Mouse (Mus musculus): ENCODE measurements around the gene Fbxw4.

DNA sequence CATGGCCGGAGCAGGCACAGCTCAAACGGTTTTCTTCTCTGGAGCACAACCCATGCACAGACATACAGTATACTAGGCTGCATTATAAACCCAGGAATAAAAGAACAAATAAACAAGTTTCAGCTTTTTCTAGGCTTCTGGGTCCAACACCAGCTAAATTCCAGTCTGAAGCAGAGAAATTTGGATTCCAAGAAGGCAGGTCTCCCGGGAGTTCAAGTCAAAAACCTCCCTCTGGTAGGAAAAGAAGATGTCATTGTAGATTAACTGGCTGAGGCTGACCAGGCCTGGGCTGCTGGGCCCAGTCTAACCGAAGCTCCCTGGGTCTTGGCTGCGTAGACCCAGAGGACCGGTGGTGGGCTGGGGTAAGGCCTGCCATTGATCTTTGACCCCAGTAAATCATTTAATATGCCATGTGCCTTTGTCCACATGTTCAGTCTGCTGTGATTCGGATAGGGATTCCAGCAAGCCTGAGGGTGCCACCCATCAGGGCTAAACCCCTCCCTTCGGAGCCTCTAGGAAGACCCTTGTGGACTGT, 31.0 kb upstream of the Fbxw4 start:
- TF ChIP-seq POLR2A (IDR thresholded peaks at IDR 0.05; ENCODE audit: insufficient read depth, low read depth, low read length): no peak
- TF ChIP-seq CTCF (IDR thresholded peaks at IDR 0.05; ENCODE audit: insufficient read depth, low read depth, low read length): no peak
